Mouse (Mus musculus): ENCODE results near the gene Anxa11. TPM values are rescaled to one million over a fixed set of nuclear protein-coding genes. Genes with fewer than 3 reads are reported as not detected.

The Anxa11 gene
- polyA plus RNA-seq, 1 experiment, result 113 TPM

- H3K4me1 ChIP-seq (replicated peaks; ENCODE audit: control insufficient read depth, insufficient read depth, low read length), result peaks cover 10% of the 10 kb centered on the region
- no peaks in the 10 kb centered on the region for H3K27me3 ChIP-seq (ENCODE audit: control insufficient read depth, insufficient read depth, low read length)
- no peak overlapping the region for H3K4me3 ChIP-seq (ENCODE audit: control insufficient read depth, insufficient read depth, low read length)
- DNase-seq, result no peak
- whole genome bisulfite sequencing, result 63% methylated on average over 2 of the region's 2 CpGs
- no peaks in the 10 kb centered on the region for H3K36me3 ChIP-seq (ENCODE audit: control insufficient read depth, insufficient read depth, low read length)
- TF ChIP-seq CTCF (IDR thresholded peaks at IDR 0.05; ENCODE audit: borderline replicate concordance, control insufficient read depth, extremely low read depth, insufficient read depth, low read length, poor library complexity), result no peak
- no peak overlapping the region for H3K27ac ChIP-seq (ENCODE audit: control insufficient read depth, insufficient read depth, low read length)
These were observed 21.8 kb downstream of the Anxa11 start for GRCm38 (mm10) chr14:25863721-25864120.

DNA sequence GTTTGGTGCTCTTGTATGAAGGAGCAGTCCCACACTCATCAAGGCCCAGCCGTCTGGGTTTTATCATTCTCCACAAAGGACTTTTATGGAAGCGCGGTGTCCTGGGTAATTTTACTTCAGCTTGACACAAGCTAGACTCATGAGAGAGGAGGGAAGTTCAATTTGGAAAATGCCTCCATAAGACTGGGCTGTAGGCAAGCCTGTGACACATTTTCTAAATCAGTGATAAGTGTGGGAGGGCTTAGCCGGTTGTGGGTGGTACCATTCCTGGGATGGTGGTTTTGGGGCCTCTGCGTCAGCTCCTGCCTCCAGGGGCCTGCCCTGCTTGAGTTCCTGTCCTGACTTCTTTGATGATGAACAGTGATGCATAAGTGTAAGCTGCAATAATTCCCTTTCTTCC lies 23.3 kb downstream of the Anxa11 start:
- no peak overlapping the region for H3K27ac ChIP-seq (ENCODE audit: control insufficient read depth, insufficient read depth, low read length)
- H3K4me3 ChIP-seq (ENCODE audit: control insufficient read depth, insufficient read depth, low read length), result no peak overlapping the region
- no peaks in the 10 kb centered on the region for H3K27me3 ChIP-seq (ENCODE audit: control insufficient read depth, insufficient read depth, low read length)
- DNase-seq, result no peak
- no peaks in the 10 kb centered on the region for H3K36me3 ChIP-seq (ENCODE audit: control insufficient read depth, insufficient read depth, low read length)
- peaks cover 10% of the 10 kb centered on the region for H3K4me1 ChIP-seq (replicated peaks; ENCODE audit: control insufficient read depth, insufficient read depth, low read length)
- 95% methylated on average over 5 of the region's 5 CpGs for WGBS
- no peak for TF ChIP-seq POLR2A (IDR thresholded peaks at IDR 0.05; ENCODE audit: control insufficient read depth, extremely low read depth, insufficient read depth, low read length, poor library complexity)
- no peak for TF ChIP-seq CTCF (IDR thresholded peaks at IDR 0.05; ENCODE audit: borderline replicate concordance, control insufficient read depth, extremely low read depth, insufficient read depth, low read length, poor library complexity)

- DNase-seq, result no peak
- H3K36me3 ChIP-seq (ENCODE audit: control insufficient read depth, insufficient read depth, low read length), result no peaks in the 10 kb centered on the region
- no peak for TF ChIP-seq CTCF (IDR thresholded peaks at IDR 0.05; ENCODE audit: borderline replicate concordance, control insufficient read depth, extremely low read depth, insufficient read depth, low read length, poor library complexity)
- TF ChIP-seq POLR2A (IDR thresholded peaks at IDR 0.05; ENCODE audit: control insufficient read depth, extremely low read depth, insufficient read depth, low read length, poor library complexity), result no peak
- peaks cover 10% of the 10 kb centered on the region for H3K4me1 ChIP-seq (replicated peaks; ENCODE audit: control insufficient read depth, insufficient read depth, low read length)
- H3K27ac ChIP-seq (ENCODE audit: control insufficient read depth, insufficient read depth, low read length), result no peak overlapping the region
- WGBS, result 75% methylated on average over 6 of the region's 6 CpGs
- no peak overlapping the region for H3K4me3 ChIP-seq (ENCODE audit: control insufficient read depth, insufficient read depth, low read length)
- H3K27me3 ChIP-seq (ENCODE audit: control insufficient read depth, insufficient read depth, low read length), result no peaks in the 10 kb centered on the region
These were observed 24.4 kb downstream of the Anxa11 start for GRCm38 (mm10) chr14:25866384-25866783.

- H3K27me3 ChIP-seq (ENCODE audit: control insufficient read depth, insufficient read depth, low read length), result no peaks in the 10 kb centered on the region
- H3K4me1 ChIP-seq (replicated peaks; ENCODE audit: control insufficient read depth, insufficient read depth, low read length), result peaks cover 7% of the 10 kb centered on the region
- TF ChIP-seq CTCF (IDR thresholded peaks at IDR 0.05; ENCODE audit: borderline replicate concordance, control insufficient read depth, extremely low read depth, insufficient read depth, low read length, poor library complexity), result no peak
- no peak for DNase-seq
- no peak overlapping the region for H3K27ac ChIP-seq (ENCODE audit: control insufficient read depth, insufficient read depth, low read length)
- H3K36me3 ChIP-seq (ENCODE audit: control insufficient read depth, insufficient read depth, low read length), result no peaks in the 10 kb centered on the region
- no peak overlapping the region for H3K4me3 ChIP-seq (ENCODE audit: control insufficient read depth, insufficient read depth, low read length)
- 94% methylated on average over 11 of the region's 11 CpGs for WGBS
These were observed 24.9 kb downstream of the Anxa11 start for GRCm38 (mm10) chr14:25866832-25867231.

GRCm38 (mm10) chr14:25867834-25868233 lies 25.9 kb downstream of the Anxa11 start:
- Histone ChIP-seq H3K27ac (ENCODE audit: control insufficient read depth, insufficient read depth, low read length) (no peak overlapping the region), H3K4me3 (ENCODE audit: control insufficient read depth, insufficient read depth, low read length) (no peak overlapping the region), H3K4me1 (replicated peaks; ENCODE audit: control insufficient read depth, insufficient read depth, low read length) (peaks cover 4% of the 10 kb centered on the region; the same call in 1 of the 2 replicates), H3K36me3 (ENCODE audit: control insufficient read depth, insufficient read depth, low read length) (no peaks in the 10 kb centered on the region), H3K27me3 (ENCODE audit: control insufficient read depth, insufficient read depth, low read length) (no peaks in the 10 kb centered on the region)
- TF ChIP-seq CTCF (IDR thresholded peaks at IDR 0.05; ENCODE audit: borderline replicate concordance, control insufficient read depth, extremely low read depth, insufficient read depth, low read length, poor library complexity) (no peak), POLR2A (IDR thresholded peaks at IDR 0.05; ENCODE audit: control insufficient read depth, extremely low read depth, insufficient read depth, low read length, poor library complexity) (no peak)
- WGBS, result 86% methylated on average over 6 of the region's 6 CpGs
- no peak for DNase-seq

- DNase-seq, result no peak
- peaks cover 6% of the 10 kb centered on the region; the same call in 1 of the 2 replicates for H3K36me3 ChIP-seq (ENCODE audit: control insufficient read depth, insufficient read depth, low read length)
- H3K27me3 ChIP-seq (ENCODE audit: control insufficient read depth, insufficient read depth, low read length), result no peaks in the 10 kb centered on the region
- no peak for TF ChIP-seq POLR2A (IDR thresholded peaks at IDR 0.05; ENCODE audit: control insufficient read depth, extremely low read depth, insufficient read depth, low read length, poor library complexity)
- TF ChIP-seq CTCF (IDR thresholded peaks at IDR 0.05; ENCODE audit: borderline replicate concordance, control insufficient read depth, extremely low read depth, insufficient read depth, low read length, poor library complexity), result no peak
- H3K27ac ChIP-seq (ENCODE audit: control insufficient read depth, insufficient read depth, low read length), result no peak overlapping the region
- H3K4me1 ChIP-seq (replicated peaks; ENCODE audit: control insufficient read depth, insufficient read depth, low read length), result peaks cover 4% of the 10 kb centered on the region; the same call in 1 of the 2 replicates
- H3K4me3 ChIP-seq (ENCODE audit: control insufficient read depth, insufficient read depth, low read length), result no peak overlapping the region
- 82% methylated on average over 4 of the region's 4 CpGs for WGBS
These were observed 26.8 kb downstream of the Anxa11 start for GRCm38 (mm10) chr14:25868706-25869105.

- H3K4me1 ChIP-seq (replicated peaks; ENCODE audit: control insufficient read depth, insufficient read depth, low read length), result peaks cover 4% of the 10 kb centered on the region; the same call in 1 of the 2 replicates
- H3K27ac ChIP-seq (ENCODE audit: control insufficient read depth, insufficient read depth, low read length), result no peak overlapping the region
These were observed 27.4 kb downstream of the Anxa11 start for GRCm38 (mm10) chr14:25869135-25869878.

More at GRCm38 (mm10) chr14:25869135-25869878, 27.4 kb downstream of the Anxa11 start:
- WGBS, result 78% methylated on average over 9 of the region's 9 CpGs
- peaks cover 11% of the 10 kb centered on the region; the same call in 1 of the 2 replicates for H3K36me3 ChIP-seq (ENCODE audit: control insufficient read depth, insufficient read depth, low read length)
- no peak overlapping the region for H3K4me3 ChIP-seq (ENCODE audit: control insufficient read depth, insufficient read depth, low read length)
- H3K27me3 ChIP-seq (ENCODE audit: control insufficient read depth, insufficient read depth, low read length), result no peaks in the 10 kb centered on the region
- DNase-seq, result no peak
- TF ChIP-seq POLR2A (IDR thresholded peaks at IDR 0.05; ENCODE audit: control insufficient read depth, extremely low read depth, insufficient read depth, low read length, poor library complexity) (no peak), CTCF (IDR thresholded peaks at IDR 0.05; ENCODE audit: borderline replicate concordance, control insufficient read depth, extremely low read depth, insufficient read depth, low read length, poor library complexity) (no peak)

Measured in thymus, adult 2 months (tissue).